Mouse (Mus musculus): ENCODE data around the gene 4930516K23Rik. TPM values are rescaled to one million over a fixed set of nuclear protein-coding genes. Genes with fewer than 3 reads are reported as not detected.

Gene 4930516K23Rik
- 0.67 TPM for polyA plus RNA-seq (2014; fragmentation: Illumina TruSeq; extraction: RNeasy Lipid Tissue Mini Kit (QIAGEN cat#74804); ENCODE audit: low read depth, low replicate concordance)

DNA sequence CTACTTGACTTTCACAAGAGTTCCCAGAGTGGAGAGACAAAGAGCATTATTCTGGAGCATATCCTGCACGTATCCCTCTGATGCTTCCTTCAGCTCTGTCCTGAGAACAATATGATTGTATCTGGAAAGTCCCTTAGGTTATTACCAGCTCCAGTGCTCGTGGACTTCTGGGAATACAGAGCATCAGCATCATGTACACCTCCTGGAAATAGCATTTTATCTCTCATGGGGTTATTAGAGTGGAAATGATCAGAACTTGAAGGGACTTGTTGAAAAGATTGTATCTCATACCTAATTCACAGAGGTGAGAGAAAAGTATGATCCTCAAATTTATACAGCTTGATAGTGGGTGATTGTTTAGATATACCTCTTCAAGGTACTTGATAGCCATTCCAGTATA lies at the start of gene 4930516K23Rik:
TSS of gene 4930516K23Rik (minus strand) at position 101 of the 400 bp plus-strand sequence.

DNA sequence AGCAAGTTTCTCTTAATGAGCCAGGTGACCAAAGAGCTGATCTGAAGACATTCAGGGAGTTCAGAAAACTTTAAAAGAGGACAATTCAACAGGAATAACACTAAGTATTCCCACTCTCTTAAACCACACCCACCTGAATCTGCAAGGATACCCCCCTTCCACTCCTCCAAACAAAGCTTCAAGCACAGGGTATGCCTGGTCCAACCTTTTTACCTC lies 43.4 kb upstream of the 4930516K23Rik start, which contains the start of gene Olfr646:
TSS of gene Olfr646 (plus strand) at position 117 of the 216 bp plus-strand sequence.

GRCm38 (mm10) chr7:104085365-104085764 lies 24.1 kb upstream of the 4930516K23Rik start, which contains the start of gene Olfr645:
Olfr645 (minus strand) TSS chr7:104085465.

DNA sequence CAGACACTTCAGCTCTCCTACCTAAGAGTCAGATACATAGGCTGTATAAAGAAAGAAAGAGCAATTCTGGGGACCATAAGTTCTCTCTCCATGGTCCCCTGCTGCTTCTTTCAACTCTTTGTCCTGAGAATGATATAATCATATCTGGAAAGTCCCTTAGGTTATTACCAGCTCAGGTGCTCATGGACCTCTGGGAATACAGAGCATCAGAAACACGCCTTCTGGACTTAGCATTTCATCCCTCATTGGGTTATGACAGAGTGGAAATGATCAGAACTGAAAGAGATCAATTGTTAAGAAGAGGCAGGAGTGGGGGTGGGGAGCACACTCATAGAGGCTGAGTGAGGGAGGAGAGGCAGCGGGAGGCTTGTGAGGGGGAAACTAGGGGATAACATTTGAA lies 10.5 kb upstream of the 4930516K23Rik start, which contains the start of gene Olfr644:
TSS of gene Olfr644 (minus strand) at position 101 of the 400 bp plus-strand sequence.

DNA sequence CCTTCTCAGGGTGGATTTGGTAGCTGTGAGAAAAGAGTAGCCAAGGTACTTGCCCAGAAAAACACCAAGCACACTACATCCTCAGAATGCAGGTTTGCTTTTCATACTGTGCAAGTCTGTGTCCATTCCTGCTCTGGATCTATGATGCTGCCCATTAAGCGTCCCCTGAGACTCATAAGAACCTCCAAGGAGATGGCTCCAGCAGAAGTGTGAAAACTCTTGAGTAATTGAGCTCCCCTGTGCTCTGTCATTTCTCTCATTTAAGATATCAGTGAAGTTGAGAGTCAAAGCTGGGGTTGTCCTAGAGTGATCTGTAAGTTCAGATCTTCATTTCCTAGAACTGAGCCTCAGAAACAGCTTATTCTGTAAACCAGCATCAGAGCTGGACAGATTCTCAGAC lies 8.7 kb downstream of the 4930516K23Rik start, which contains the start of gene Olfr642:
TSS of gene Olfr642 (minus strand) at position 101 of the 400 bp plus-strand sequence.

GRCm38 (mm10) chr7:104035145-104035544 lies 26.1 kb downstream of the 4930516K23Rik start, which contains the start of gene Olfr641:
Olfr641 (plus strand) TSS chr7:104035445.

GRCm38 (mm10) chr7:104025473-104025872 lies 35.8 kb downstream of the 4930516K23Rik start, which contains the start of gene Olfr640:
Olfr640 (minus strand) TSS chr7:104025573.

GRCm38 (mm10) chr7:104017203-104017602 lies 44.0 kb downstream of the 4930516K23Rik start, which contains the start of gene Olfr639:
Olfr639 (minus strand) TSS chr7:104017303.

Other genes with a start within 250 kb of the 4930516K23Rik start
- 0.62 TPM for gene Hbb-bt, start 247.4 kb downstream of the 4930516K23Rik start, polyA plus RNA-seq (2014; fragmentation: Illumina TruSeq; extraction: RNeasy Lipid Tissue Mini Kit (QIAGEN cat#74804); ENCODE audit: low read depth, low replicate concordance)
- 9.6 TPM for gene Hbb-bs, start 233.3 kb downstream of the 4930516K23Rik start, polyA plus RNA-seq (2014; fragmentation: Illumina TruSeq; extraction: RNeasy Lipid Tissue Mini Kit (QIAGEN cat#74804); ENCODE audit: low read depth, low replicate concordance)
- not detected for gene Hbb-bh2, start 220.9 kb downstream of the 4930516K23Rik start, polyA plus RNA-seq (2014; fragmentation: Illumina TruSeq; extraction: RNeasy Lipid Tissue Mini Kit (QIAGEN cat#74804); ENCODE audit: low read depth, low replicate concordance)
- gene Hbb-bh1, start 218.3 kb downstream of the 4930516K23Rik start, polyA plus RNA-seq (2014; fragmentation: Illumina TruSeq; extraction: RNeasy Lipid Tissue Mini Kit (QIAGEN cat#74804); ENCODE audit: low read depth, low replicate concordance), result not detected
- not detected for gene Hbb-y, start 208.2 kb downstream of the 4930516K23Rik start, polyA plus RNA-seq (2014; fragmentation: Illumina TruSeq; extraction: RNeasy Lipid Tissue Mini Kit (QIAGEN cat#74804); ENCODE audit: low read depth, low replicate concordance)
- gene Olfr66, start 175.2 kb downstream of the 4930516K23Rik start, polyA plus RNA-seq (2014; fragmentation: Illumina TruSeq; extraction: RNeasy Lipid Tissue Mini Kit (QIAGEN cat#74804); ENCODE audit: low read depth, low replicate concordance), result not detected
- not detected for gene Olfr64, start 167.0 kb downstream of the 4930516K23Rik start, polyA plus RNA-seq (2014; fragmentation: Illumina TruSeq; extraction: RNeasy Lipid Tissue Mini Kit (QIAGEN cat#74804); ENCODE audit: low read depth, low replicate concordance)
- not detected for gene Olfr65, start 158.0 kb downstream of the 4930516K23Rik start, polyA plus RNA-seq (2014; fragmentation: Illumina TruSeq; extraction: RNeasy Lipid Tissue Mini Kit (QIAGEN cat#74804); ENCODE audit: low read depth, low replicate concordance)
- not detected for gene Olfr631, start 132.6 kb downstream of the 4930516K23Rik start, polyA plus RNA-seq (2014; fragmentation: Illumina TruSeq; extraction: RNeasy Lipid Tissue Mini Kit (QIAGEN cat#74804); ENCODE audit: low read depth, low replicate concordance)
- gene Olfr632, start 127.1 kb downstream of the 4930516K23Rik start, polyA plus RNA-seq (2014; fragmentation: Illumina TruSeq; extraction: RNeasy Lipid Tissue Mini Kit (QIAGEN cat#74804); ENCODE audit: low read depth, low replicate concordance), result not detected
- not detected for gene Olfr633, start 117.0 kb downstream of the 4930516K23Rik start, polyA plus RNA-seq (2014; fragmentation: Illumina TruSeq; extraction: RNeasy Lipid Tissue Mini Kit (QIAGEN cat#74804); ENCODE audit: low read depth, low replicate concordance)
- gene Olfr635, start 90.3 kb downstream of the 4930516K23Rik start, polyA plus RNA-seq (2014; fragmentation: Illumina TruSeq; extraction: RNeasy Lipid Tissue Mini Kit (QIAGEN cat#74804); ENCODE audit: low read depth, low replicate concordance), result 0.03 TPM
- gene Olfr638, start 62.7 kb downstream of the 4930516K23Rik start, polyA plus RNA-seq (2014; fragmentation: Illumina TruSeq; extraction: RNeasy Lipid Tissue Mini Kit (QIAGEN cat#74804); ENCODE audit: low read depth, low replicate concordance), result not detected
- 0.07 TPM for gene Olfr639, start 44.1 kb downstream of the 4930516K23Rik start, polyA plus RNA-seq (2014; fragmentation: Illumina TruSeq; extraction: RNeasy Lipid Tissue Mini Kit (QIAGEN cat#74804); ENCODE audit: low read depth, low replicate concordance)
- gene Olfr640, start 35.9 kb downstream of the 4930516K23Rik start, polyA plus RNA-seq (2014; fragmentation: Illumina TruSeq; extraction: RNeasy Lipid Tissue Mini Kit (QIAGEN cat#74804); ENCODE audit: low read depth, low replicate concordance), result not detected
- gene Olfr641, start 26.0 kb downstream of the 4930516K23Rik start, polyA plus RNA-seq (2014; fragmentation: Illumina TruSeq; extraction: RNeasy Lipid Tissue Mini Kit (QIAGEN cat#74804); ENCODE audit: low read depth, low replicate concordance), result not detected
- gene Olfr642, start 8.8 kb downstream of the 4930516K23Rik start, polyA plus RNA-seq (2014; fragmentation: Illumina TruSeq; extraction: RNeasy Lipid Tissue Mini Kit (QIAGEN cat#74804); ENCODE audit: low read depth, low replicate concordance), result 0.13 TPM
- gene Olfr644, start 10.4 kb upstream of the 4930516K23Rik start, polyA plus RNA-seq (2014; fragmentation: Illumina TruSeq; extraction: RNeasy Lipid Tissue Mini Kit (QIAGEN cat#74804); ENCODE audit: low read depth, low replicate concordance), result not detected
- 0.07 TPM for gene Olfr645, start 24.0 kb upstream of the 4930516K23Rik start, polyA plus RNA-seq (2014; fragmentation: Illumina TruSeq; extraction: RNeasy Lipid Tissue Mini Kit (QIAGEN cat#74804); ENCODE audit: low read depth, low replicate concordance)
- gene Olfr646, start 43.4 kb upstream of the 4930516K23Rik start, polyA plus RNA-seq (2014; fragmentation: Illumina TruSeq; extraction: RNeasy Lipid Tissue Mini Kit (QIAGEN cat#74804); ENCODE audit: low read depth, low replicate concordance), result not detected
- 11.9 TPM for gene Ubqln5, start 68.4 kb upstream of the 4930516K23Rik start, polyA plus RNA-seq (2014; fragmentation: Illumina TruSeq; extraction: RNeasy Lipid Tissue Mini Kit (QIAGEN cat#74804); ENCODE audit: low read depth, low replicate concordance)
- 0.60 TPM for gene Olfr643, start 76.0 kb upstream of the 4930516K23Rik start, polyA plus RNA-seq (2014; fragmentation: Illumina TruSeq; extraction: RNeasy Lipid Tissue Mini Kit (QIAGEN cat#74804); ENCODE audit: low read depth, low replicate concordance)
- 409 TPM for gene Ubqln3, start 81.8 kb upstream of the 4930516K23Rik start, polyA plus RNA-seq (2014; fragmentation: Illumina TruSeq; extraction: RNeasy Lipid Tissue Mini Kit (QIAGEN cat#74804); ENCODE audit: low read depth, low replicate concordance)
- gene Ubqlnl, start 89.1 kb upstream of the 4930516K23Rik start, polyA plus RNA-seq (2014; fragmentation: Illumina TruSeq; extraction: RNeasy Lipid Tissue Mini Kit (QIAGEN cat#74804); ENCODE audit: low read depth, low replicate concordance), result 353 TPM
- gene Olfm5, start 103.4 kb upstream of the 4930516K23Rik start, polyA plus RNA-seq (2014; fragmentation: Illumina TruSeq; extraction: RNeasy Lipid Tissue Mini Kit (QIAGEN cat#74804); ENCODE audit: low read depth, low replicate concordance), result not detected
- gene Olfr648, start 121.9 kb upstream of the 4930516K23Rik start, polyA plus RNA-seq (2014; fragmentation: Illumina TruSeq; extraction: RNeasy Lipid Tissue Mini Kit (QIAGEN cat#74804); ENCODE audit: low read depth, low replicate concordance), result 0.17 TPM
- not detected for gene Olfr649, start 134.5 kb upstream of the 4930516K23Rik start, polyA plus RNA-seq (2014; fragmentation: Illumina TruSeq; extraction: RNeasy Lipid Tissue Mini Kit (QIAGEN cat#74804); ENCODE audit: low read depth, low replicate concordance)
- gene Trim6, start 157.3 kb upstream of the 4930516K23Rik start, polyA plus RNA-seq (2014; fragmentation: Illumina TruSeq; extraction: RNeasy Lipid Tissue Mini Kit (QIAGEN cat#74804); ENCODE audit: low read depth, low replicate concordance), result 4.9 TPM
- gene Trim34a, start 183.0 kb upstream of the 4930516K23Rik start, polyA plus RNA-seq (2014; fragmentation: Illumina TruSeq; extraction: RNeasy Lipid Tissue Mini Kit (QIAGEN cat#74804); ENCODE audit: low read depth, low replicate concordance), result 2.3 TPM
- gene Trim5, start 226.6 kb upstream of the 4930516K23Rik start, polyA plus RNA-seq (2014; fragmentation: Illumina TruSeq; extraction: RNeasy Lipid Tissue Mini Kit (QIAGEN cat#74804); ENCODE audit: low read depth, low replicate concordance), result 0.57 TPM